Mouse (Mus musculus) stomach, embryonic 14.5 days (tissue): ENCODE results near the gene Pecam1. TPM values are rescaled to one million over a fixed set of nuclear protein-coding genes. Genes with fewer than 3 reads are reported as not detected.

ENCODE experiments used
- ATAC-seq: fragments of 200-750 bp; cut with Nextera tagmentation; 2 replicates; pipeline ENCODE4 v1.8.0; 2017; ENCODE audit warnings: low read depth, moderate TSS enrichment; ENCODE audit not compliant: insufficient number of reproducible peaks, insufficient read depth, low FRiP score
- H3K27ac ChIP-seq: fragments of 300-500 bp; sonication (generic); 2 replicates; pipeline ENCODE4 v1.5.1; 2014; ENCODE audit warnings: mild to moderate bottlenecking, low read length, moderate library complexity, mixed read lengths
- H3K27me3 ChIP-seq: fragments of 300-500 bp; sonication (generic); 2 replicates; pipeline ENCODE4 v1.6.1; 2014; ENCODE audit warnings: low read length, control low read depth, mixed read lengths; ENCODE audit not compliant: control insufficient read depth, insufficient read depth
- H3K36me3 ChIP-seq: fragments of 300-500 bp; sonication (generic); 2 replicates; pipeline ENCODE4 v1.6.1; 2014; ENCODE audit warnings: mild to moderate bottlenecking, control low read depth, low read length, moderate library complexity, mixed read lengths; ENCODE audit not compliant: control insufficient read depth, insufficient read depth
- H3K4me1 ChIP-seq: fragments of 300-500 bp; sonication (generic); 2 replicates; pipeline ENCODE4 v1.6.1; 2014; ENCODE audit warnings: low read length, control low read depth, mixed read lengths; ENCODE audit not compliant: control insufficient read depth, insufficient read depth
- H3K4me2 ChIP-seq: fragments of 300-500 bp; sonication (generic); replicated peaks from 2 replicates; pipeline ENCODE4 v1.6.1; 2014; ENCODE audit warnings: low read depth, low read length, control low read depth
- H3K4me3 ChIP-seq: fragments of 300-500 bp; sonication (generic); 2 replicates; pipeline ENCODE4 v1.5.1; 2014; ENCODE audit warnings: low read depth, low read length, control low read depth
- H3K9ac ChIP-seq: fragments of 300-500 bp; sonication (generic); replicated peaks from 2 replicates; pipeline ENCODE4 v1.6.1; 2014; ENCODE audit warnings: low read depth, mild to moderate bottlenecking, control low read depth, low read length, moderate library complexity, mixed read lengths
- H3K9me3 ChIP-seq: fragments of 300-500 bp; sonication (generic); 2 replicates; pipeline ENCODE4 v1.6.1; 2016; ENCODE audit warnings: low read depth, low read length, control low read depth; ENCODE audit not compliant: control insufficient read depth
- WGBS: fragments of 180-500 bp; shearing (Covaris S2); extraction: QIAGEN DNeasy Blood & Tissue Kit; methylation state at CpG from one replicate; pipeline ENCODE4 v1.1.7; 2014; 5-methylcytosine and 5-hydroxymethylcytosine counted together
- polyA plus RNA-seq: library from polyadenylated mRNA; unstranded; fragments of >200 nt; fragmentation: Nextera tagmentation; extraction: Ambion mirVana; gene quantifications from 2 replicates; pipeline ENCODE4 v1.2.1, GENCODE M21; 2014

The Pecam1 gene
- polyA plus RNA-seq, 1 experiment from 2014 or later = 41.9 TPM

- ATAC-seq = peak; percentile 77
- Histone ChIP-seq H3K36me3 (peaks cover 55% of the 10 kb centered on the region), H3K4me2 (peak overlapping the region; percentile 64), H3K27ac (peak overlapping the region; percentile 97), H3K4me3 (peak overlapping the region; percentile 72), H3K27me3 (no peaks in the 10 kb centered on the region), H3K9ac (peak overlapping the region; percentile 88), H3K4me1 (no peaks in the 10 kb centered on the region), H3K9me3 (no peaks in the 10 kb centered on the region)
- WGBS = under 1% methylated on average over 39 of the region's 39 CpGs
These were observed 28.4 kb upstream of the Pecam1 start for GRCm38 (mm10) chr11:106778589-106779387.

- H3K4me2 ChIP-seq = peak overlapping the region; percentile 64; the same call in 1 of the 2 replicates
- H3K4me1 ChIP-seq = no peaks in the 10 kb centered on the region
- H3K27ac ChIP-seq = no peak overlapping the region
- no peaks in the 10 kb centered on the region for H3K9me3 ChIP-seq
- WGBS = 94% methylated on average over 7 of the region's 7 CpGs
- H3K36me3 ChIP-seq = peaks cover 55% of the 10 kb centered on the region
- H3K4me3 ChIP-seq = no peak overlapping the region
- no peaks in the 10 kb centered on the region for H3K27me3 ChIP-seq
- ATAC-seq = no peak
- H3K9ac ChIP-seq = no peak overlapping the region
These were observed 27.7 kb upstream of the Pecam1 start for GRCm38 (mm10) chr11:106778132-106778531.

- no peak overlapping the region for H3K27ac ChIP-seq
- H3K4me1 ChIP-seq = no peaks in the 10 kb centered on the region
- no peaks in the 10 kb centered on the region for H3K9me3 ChIP-seq
- 0 out of 2 replicates have a peak overlapping the region, but pooled peaks have one; percentile 64 for H3K4me2 ChIP-seq
- no peaks in the 10 kb centered on the region for H3K27me3 ChIP-seq
- no peak overlapping the region for H3K4me3 ChIP-seq
- 90% methylated on average over 3 of the region's 3 CpGs for WGBS
- ATAC-seq = no peak
- H3K9ac ChIP-seq = no peak overlapping the region
- H3K36me3 ChIP-seq = peaks cover 54% of the 10 kb centered on the region
These were observed 27.0 kb upstream of the Pecam1 start for GRCm38 (mm10) chr11:106777395-106777794.

- Histone ChIP-seq H3K4me3 (no peak overlapping the region), H3K36me3 (peaks cover 54% of the 10 kb centered on the region), H3K4me2 (no peak overlapping the region), H3K9ac (no peak overlapping the region), H3K27me3 (no peaks in the 10 kb centered on the region), H3K9me3 (no peaks in the 10 kb centered on the region), H3K27ac (no peak overlapping the region), H3K4me1 (no peaks in the 10 kb centered on the region)
- WGBS = 95% methylated on average over 4 of the region's 4 CpGs
- ATAC-seq = no peak
These were observed 26.5 kb upstream of the Pecam1 start for GRCm38 (mm10) chr11:106776960-106777359.

- no peaks in the 10 kb centered on the region for H3K27me3 ChIP-seq
- H3K36me3 ChIP-seq = peaks cover 62% of the 10 kb centered on the region
- no peak overlapping the region for H3K4me3 ChIP-seq
- H3K27ac ChIP-seq = no peak overlapping the region
- no peak overlapping the region for H3K4me2 ChIP-seq
- no peaks in the 10 kb centered on the region for H3K9me3 ChIP-seq
- H3K9ac ChIP-seq = no peak overlapping the region
- ATAC-seq = no peak
- 90% methylated on average over 9 of the region's 9 CpGs for WGBS
- H3K4me1 ChIP-seq = no peaks in the 10 kb centered on the region
These were observed 22.6 kb upstream of the Pecam1 start for GRCm38 (mm10) chr11:106773061-106773460.

- Histone ChIP-seq H3K4me2 (no peak overlapping the region), H3K4me3 (no peak overlapping the region), H3K9me3 (0 out of 2 replicates have a peak, but pooled peaks cover 3% of the 10 kb centered on the region), H3K27ac (no peak overlapping the region), H3K36me3 (peaks cover 68% of the 10 kb centered on the region), H3K4me1 (no peaks in the 10 kb centered on the region), H3K9ac (no peak overlapping the region), H3K27me3 (no peaks in the 10 kb centered on the region)
- no peak for ATAC-seq
- 96% methylated on average over 9 of the region's 9 CpGs for WGBS
These were observed 20.0 kb upstream of the Pecam1 start for GRCm38 (mm10) chr11:106770195-106770974.

- WGBS = 91% methylated on average over 4 of the region's 4 CpGs
- Histone ChIP-seq H3K4me3 (no peak overlapping the region), H3K4me1 (peaks cover 6% of the 10 kb centered on the region), H3K9me3 (0 out of 2 replicates have a peak, but pooled peaks cover 3% of the 10 kb centered on the region), H3K27me3 (no peaks in the 10 kb centered on the region), H3K9ac (no peak overlapping the region), H3K36me3 (peaks cover 39% of the 10 kb centered on the region), H3K4me2 (no peak overlapping the region), H3K27ac (no peak overlapping the region)
- ATAC-seq = no peak
These were observed 17.1 kb upstream of the Pecam1 start for GRCm38 (mm10) chr11:106767516-106767915.

- Histone ChIP-seq H3K4me3 (no peak overlapping the region), H3K36me3 (peaks cover 34% of the 10 kb centered on the region), H3K9me3 (0 out of 2 replicates have a peak, but pooled peaks cover 3% of the 10 kb centered on the region), H3K9ac (no peak overlapping the region), H3K4me1 (peaks cover 14% of the 10 kb centered on the region), H3K27me3 (no peaks in the 10 kb centered on the region), H3K4me2 (no peak overlapping the region), H3K27ac (no peak overlapping the region)
- no peak for ATAC-seq
- 87% methylated on average over 4 of the region's 4 CpGs for WGBS
These were observed 16.3 kb upstream of the Pecam1 start for GRCm38 (mm10) chr11:106766611-106767162.
